Mouse (Mus musculus) heart, adult 2 months (tissue): ENCODE measurements around the gene Gstcd.

Experiments
- CTCF ChIP-seq: fragments of 200-600 bp; IDR thresholded peaks from 2 replicates; pipeline ENCODE4 v1.8.1; 2022; ENCODE audit warnings: antibody characterized with exemption, mild to moderate bottlenecking, moderate library complexity
- EP300 ChIP-seq: fragments of 200-500 bp; IDR thresholded peaks from 2 replicates; pipeline ENCODE4 v1.6.1; 2011; ENCODE audit warnings: low read depth, low read length, control low read depth; ENCODE audit not compliant: insufficient read depth
- POLR2A ChIP-seq: fragments of 200-500 bp; IDR thresholded peaks from 2 replicates; pipeline ENCODE4 v1.6.1; 2011; ENCODE audit warnings: mild to moderate bottlenecking, low read depth, low read length, control low read depth; ENCODE audit not compliant: insufficient read depth

GRCm38 (mm10) chr3:132939006-132939405, 152.8 kb downstream of the Gstcd start:
- no peak for TF ChIP-seq CTCF
- no peak for TF ChIP-seq EP300
- no peak for TF ChIP-seq POLR2A
